Mouse (Mus musculus): ENCODE results near the gene Asnsd1. TPM values are rescaled to one million over a fixed set of nuclear protein-coding genes. Genes with fewer than 3 reads are reported as not detected.

Asnsd1 gene
- total RNA-seq, 2 experiments from 2014 or later: 42.5 to 43.1 TPM

- peak; percentile 97 for DNase-seq
- intact Hi-C loops (cut with DNase I): loop anchor here (1.0 to 10.0 kb wide), 2 partner anchors 17 to 452 kb away; partner anchors contain the start of genes Hibch and Osgepl1
Measured at GRCm38 (mm10) chr1:53296581-53297383, 55.8 kb downstream of the Asnsd1 start, which contains the start of the genes Pms1, Ormdl1 and Gm28778. TSS of gene Pms1 (minus strand) at chr1:53297018. TSS of gene Ormdl1 (plus strand) at chr1:53297095. TSS of gene Gm28778 (plus strand) at chr1:53297111.

Other genes starting within 250 kb of the Asnsd1 start
- not detected for gene 1700019A02Rik, start 165.1 kb downstream of the Asnsd1 start, total RNA-seq (2021)
- gene Pms1, start 55.7 kb downstream of the Asnsd1 start, total RNA-seq (2021): 1 to 10 TPM; 6.9 to 7.7 TPM
- gene Ormdl1, start 55.7 kb downstream of the Asnsd1 start, total RNA-seq (2021): 1 to 10 TPM; 6.1 to 7.9 TPM
- gene Gm28778, start 55.6 kb downstream of the Asnsd1 start, total RNA-seq (2021): 1 to 10 TPM in 1 of 2 experiments, under 1 TPM in 1; 0.82 to 2.5 TPM
- gene Osgepl1, start 39.1 kb downstream of the Asnsd1 start, total RNA-seq (2021): 10 to 100 TPM; 29.5 to 34.4 TPM
- gene Asdurf, start 133 bp downstream of the Asnsd1 start, total RNA-seq (2021): 1 to 10 TPM in 1 of 2 experiments, not detected in 1; 8.0 TPM
- gene Gm28551, start 85 bp downstream of the Asnsd1 start, total RNA-seq (2021): not detected

All from heart, postnatal 10 days (tissue).